Mouse (Mus musculus) midbrain, embryonic 12.5 days (tissue): ENCODE measurements around the gene Tyw5. TPM values are rescaled to one million over a fixed set of nuclear protein-coding genes. Genes with fewer than 3 reads are reported as not detected.

Source experiments
- ATAC-seq: fragments of 200-750 bp; cut with Nextera tagmentation; 2 replicates; pipeline ENCODE4 v1.8.0; 2017; ENCODE audit warnings: low read depth, moderate TSS enrichment, moderate library complexity; ENCODE audit not compliant: low FRiP score
- H3K27ac ChIP-seq: fragments of 300-500 bp; sonication (generic); replicated peaks from 2 replicates; pipeline ENCODE4 v1.5.1; 2016; ENCODE audit warnings: mild to moderate bottlenecking
- H3K27me3 ChIP-seq: fragments of 300-500 bp; sonication (generic); 2 replicates; pipeline ENCODE4 v1.6.1; 2016; ENCODE audit warnings: mild to moderate bottlenecking
- H3K36me3 ChIP-seq: fragments of 300-500 bp; sonication (generic); 2 replicates; pipeline ENCODE4 v1.6.1; 2016
- H3K4me1 ChIP-seq: fragments of 300-500 bp; sonication (generic); 2 replicates; pipeline ENCODE4 v1.6.1; 2016
- H3K4me2 ChIP-seq: fragments of 300-500 bp; sonication (generic); replicated peaks from 2 replicates; pipeline ENCODE4 v1.6.1; 2016; ENCODE audit warnings: mild to moderate bottlenecking, moderate library complexity
- H3K4me3 ChIP-seq: fragments of 300-500 bp; sonication (generic); 2 replicates; pipeline ENCODE4 v1.5.1; 2016; ENCODE audit warnings: mild to moderate bottlenecking
- H3K9ac ChIP-seq: fragments of 300-500 bp; sonication (generic); replicated peaks from 2 replicates; pipeline ENCODE4 v1.6.1; 2016; ENCODE audit warnings: mild to moderate bottlenecking, moderate library complexity
- H3K9me3 ChIP-seq: fragments of 300-500 bp; sonication (generic); 2 replicates; pipeline ENCODE4 v1.6.1; 2016; ENCODE audit warnings: mild to moderate bottlenecking
- WGBS: fragments of 180-500 bp; shearing (Covaris S2); methylation state at CpG from one replicate; pipeline ENCODE4 v1.1.7; 2016; 5-methylcytosine and 5-hydroxymethylcytosine counted together
- polyA plus RNA-seq: library from polyadenylated mRNA; unstranded; fragments of >200 nt; fragmentation: Nextera tagmentation; extraction: Ambion mirVana; gene quantifications from 2 replicates; pipeline ENCODE4 v1.2.1, GENCODE M21; 2016

Tyw5 gene
- 23.2 and 30.0 TPM in 2 replicates for polyA plus RNA-seq

- no peaks in the 10 kb centered on the region for H3K27me3 ChIP-seq
- peak within 1 kb of the TSS; percentile 83 for H3K9ac ChIP-seq
- peaks cover 20% of the 10 kb centered on the region for H3K4me1 ChIP-seq
- H3K4me3 ChIP-seq: peak within 1 kb of the TSS; percentile 85
- ATAC-seq: peak; percentile 92
- H3K27ac ChIP-seq: peak within 1 kb of the TSS; percentile 89
- under 1% methylated on average over 72 of the region's 72 CpGs for WGBS
- H3K9me3 ChIP-seq: no peaks in the 10 kb centered on the region
- no peaks in the 10 kb centered on the region for H3K36me3 ChIP-seq
- peak within 1 kb of the TSS; percentile 76 for H3K4me2 ChIP-seq
Observed at GRCm38 (mm10) chr1:57406187-57407151, at the start of gene Tyw5, which contains the start of gene Maip1. Tyw5 (minus strand) TSS chr1:57407101. Maip1 (plus strand) TSS chr1:57406328.

GRCm38 (mm10) chr1:57450241-57450640, 43.3 kb upstream of the Tyw5 start:
- H3K9ac ChIP-seq: no peak overlapping the region
- no peak overlapping the region for H3K27ac ChIP-seq
- H3K4me2 ChIP-seq: no peak overlapping the region
- no peak overlapping the region for H3K4me3 ChIP-seq
- H3K27me3 ChIP-seq: no peaks in the 10 kb centered on the region
- WGBS: 100% methylated on average over 1 of the region's 1 CpGs
- H3K9me3 ChIP-seq: no peaks in the 10 kb centered on the region
- ATAC-seq: no peak
- no peaks in the 10 kb centered on the region for H3K36me3 ChIP-seq
- 0 out of 2 replicates have a peak, but pooled peaks cover 6% of the 10 kb centered on the region for H3K4me1 ChIP-seq

GRCm38 (mm10) chr1:57445679-57446078, 38.8 kb upstream of the Tyw5 start:
- no peaks in the 10 kb centered on the region for H3K9me3 ChIP-seq
- H3K36me3 ChIP-seq: no peaks in the 10 kb centered on the region
- 0 out of 2 replicates have a peak, but pooled peaks cover 6% of the 10 kb centered on the region for H3K4me1 ChIP-seq
- no peak overlapping the region for H3K4me2 ChIP-seq
- no peak overlapping the region for H3K27ac ChIP-seq
- ATAC-seq: no peak
- no peaks in the 10 kb centered on the region for H3K27me3 ChIP-seq
- WGBS: 57% methylated on average over 10 of the region's 10 CpGs
- no peak overlapping the region for H3K9ac ChIP-seq
- H3K4me3 ChIP-seq: no peak overlapping the region

DNA sequence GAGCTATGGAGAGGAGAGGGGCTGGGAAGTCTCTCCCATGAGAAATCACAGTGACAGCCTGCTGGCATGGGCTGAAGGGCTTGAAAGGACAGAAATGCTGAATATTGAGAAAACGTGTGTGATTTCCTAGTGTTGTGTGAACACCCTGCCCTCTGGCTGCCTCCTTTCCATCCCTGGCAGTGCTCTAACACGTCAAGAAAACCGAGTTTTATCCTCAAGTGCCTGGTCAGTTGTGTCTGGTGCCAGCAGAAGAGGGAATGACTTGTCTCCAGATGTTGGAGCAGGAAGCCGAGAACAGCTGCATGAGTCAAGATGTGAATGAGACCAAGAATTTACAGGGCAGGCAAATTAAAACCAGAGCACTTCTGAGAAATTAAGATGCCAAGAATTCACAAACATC, 33.9 kb upstream of the Tyw5 start:
- H3K4me3 ChIP-seq: no peak overlapping the region
- H3K36me3 ChIP-seq: no peaks in the 10 kb centered on the region
- 72% methylated on average over 4 of the region's 4 CpGs for WGBS
- no peak overlapping the region for H3K4me2 ChIP-seq
- H3K27ac ChIP-seq: no peak overlapping the region
- no peak for ATAC-seq
- H3K4me1 ChIP-seq: 0 out of 2 replicates have a peak, but pooled peaks cover 13% of the 10 kb centered on the region
- H3K9ac ChIP-seq: no peak overlapping the region
- no peaks in the 10 kb centered on the region for H3K27me3 ChIP-seq
- no peaks in the 10 kb centered on the region for H3K9me3 ChIP-seq

DNA sequence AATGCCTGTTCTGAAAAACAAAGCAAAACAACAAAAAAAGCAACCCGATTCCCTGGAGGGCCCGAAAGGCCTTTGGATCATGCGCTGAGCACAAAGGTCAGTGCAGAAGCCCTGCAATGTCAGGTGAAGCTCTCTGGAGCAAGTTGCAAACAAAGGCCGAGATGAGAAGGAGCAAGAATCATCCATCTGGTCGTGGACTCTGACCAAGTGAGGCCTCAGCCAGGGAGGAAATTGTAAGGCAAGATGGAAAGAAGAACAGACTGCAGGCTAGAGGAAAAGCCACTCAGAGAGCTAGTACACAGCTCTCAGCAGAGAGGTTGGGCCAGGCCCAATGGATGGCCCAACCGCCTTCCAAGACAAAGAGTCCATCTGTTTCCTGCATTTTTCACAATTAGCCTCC, 32.1 kb upstream of the Tyw5 start:
- no peak for ATAC-seq
- H3K27ac ChIP-seq: no peak overlapping the region
- WGBS: 80% methylated on average over 6 of the region's 6 CpGs
- no peak overlapping the region for H3K4me3 ChIP-seq
- no peaks in the 10 kb centered on the region for H3K9me3 ChIP-seq
- no peak overlapping the region for H3K9ac ChIP-seq
- H3K4me2 ChIP-seq: no peak overlapping the region
- H3K36me3 ChIP-seq: no peaks in the 10 kb centered on the region
- H3K27me3 ChIP-seq: no peaks in the 10 kb centered on the region
- 0 out of 2 replicates have a peak, but pooled peaks cover 13% of the 10 kb centered on the region for H3K4me1 ChIP-seq

GRCm38 (mm10) chr1:57436954-57437353, 30.1 kb upstream of the Tyw5 start:
- 40% methylated on average over 9 of the region's 9 CpGs for WGBS
- Histone ChIP-seq H3K27me3 (peaks cover 3% of the 10 kb centered on the region; the same call in 1 of the 2 replicates), H3K27ac (peak overlapping the region; percentile 31; the same call in 1 of the 2 replicates), H3K9me3 (no peaks in the 10 kb centered on the region), H3K36me3 (no peaks in the 10 kb centered on the region), H3K4me1 (0 out of 2 replicates have a peak, but pooled peaks cover 13% of the 10 kb centered on the region), H3K9ac (no peak overlapping the region), H3K4me3 (no peak overlapping the region), H3K4me2 (peak overlapping the region; percentile 13; the same call in 1 of the 2 replicates)
- 0 out of 2 replicates have a peak, but pooled peaks have one; percentile 38 for ATAC-seq

DNA sequence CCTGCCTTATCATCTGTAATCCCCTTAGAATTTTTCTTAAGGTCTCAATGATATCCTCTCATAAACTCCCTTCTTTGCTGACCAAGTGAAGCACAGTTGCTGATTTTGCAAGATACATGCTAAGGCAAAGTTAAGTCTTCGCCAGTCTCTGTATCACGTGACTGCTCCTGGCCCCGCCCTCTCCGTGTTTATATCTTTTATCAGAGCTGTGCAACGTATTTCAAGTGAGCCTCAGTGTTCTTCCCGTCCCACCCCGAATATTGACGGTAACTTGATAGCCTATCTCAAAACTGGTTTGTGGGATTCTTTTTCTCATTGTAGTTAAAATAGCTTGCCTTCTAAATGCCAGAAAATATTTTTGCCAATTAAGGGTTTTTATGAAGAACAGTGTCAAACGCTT, 29.5 kb upstream of the Tyw5 start:
- no peaks in the 10 kb centered on the region for H3K9me3 ChIP-seq
- H3K4me2 ChIP-seq: no peak overlapping the region
- WGBS: 78% methylated on average over 9 of the region's 9 CpGs
- peaks cover 7% of the 10 kb centered on the region; the same call in 1 of the 2 replicates for H3K27me3 ChIP-seq
- H3K4me1 ChIP-seq: 0 out of 2 replicates have a peak, but pooled peaks cover 13% of the 10 kb centered on the region
- no peaks in the 10 kb centered on the region for H3K36me3 ChIP-seq
- no peak overlapping the region for H3K9ac ChIP-seq
- H3K27ac ChIP-seq: 0 out of 2 replicates have a peak overlapping the region, but pooled peaks have one; percentile 31
- ATAC-seq: no peak
- no peak overlapping the region for H3K4me3 ChIP-seq

DNA sequence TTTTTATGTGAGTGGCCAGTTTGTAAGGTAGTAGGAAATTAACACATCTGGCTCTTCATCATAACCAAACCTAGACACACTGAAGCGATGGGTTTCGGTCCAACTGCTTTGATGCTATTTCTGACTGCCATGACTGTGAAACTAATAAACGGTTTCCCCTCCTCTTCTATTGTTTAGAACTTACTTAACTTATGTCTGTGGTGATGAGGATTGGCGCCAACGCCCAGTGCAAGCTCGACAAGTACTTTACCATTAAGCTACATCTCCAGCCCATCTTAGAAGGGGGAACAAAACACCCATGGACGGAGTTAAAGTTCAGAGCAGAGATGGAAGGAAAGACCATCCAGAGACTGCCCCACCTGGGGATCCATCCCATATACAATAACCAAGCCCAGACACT, 26.2 kb upstream of the Tyw5 start:
- no peak overlapping the region for H3K4me3 ChIP-seq
- ATAC-seq: no peak
- H3K27me3 ChIP-seq: peaks cover 7% of the 10 kb centered on the region; the same call in 1 of the 2 replicates
- no peak overlapping the region for H3K9ac ChIP-seq
- 92% methylated on average over 7 of the region's 7 CpGs for WGBS
- H3K4me1 ChIP-seq: peaks cover 31% of the 10 kb centered on the region
- H3K27ac ChIP-seq: no peak overlapping the region
- no peak overlapping the region for H3K4me2 ChIP-seq
- H3K9me3 ChIP-seq: no peaks in the 10 kb centered on the region
- no peaks in the 10 kb centered on the region for H3K36me3 ChIP-seq

- Histone ChIP-seq H3K9ac (0 out of 2 replicates have a peak overlapping the region, but pooled peaks have one; percentile 31), H3K27me3 (peaks cover 7% of the 10 kb centered on the region; the same call in 1 of the 2 replicates), H3K4me1 (peaks cover 18% of the 10 kb centered on the region), H3K36me3 (no peaks in the 10 kb centered on the region), H3K27ac (peak overlapping the region; percentile 39; the same call in 1 of the 2 replicates), H3K4me3 (0 out of 2 replicates have a peak overlapping the region, but pooled peaks have one; percentile 7), H3K4me2 (peak overlapping the region; percentile 42), H3K9me3 (no peaks in the 10 kb centered on the region)
- 5% methylated on average over 12 of the region's 12 CpGs for WGBS
- ATAC-seq: peak; percentile 53; the same call in 1 of the 2 replicates
Observed at GRCm38 (mm10) chr1:57429786-57430483, 23.0 kb upstream of the Tyw5 start.

- peak; percentile 84 for ATAC-seq
- Histone ChIP-seq H3K9me3 (no peaks in the 10 kb centered on the region), H3K27me3 (peaks cover 7% of the 10 kb centered on the region; the same call in 1 of the 2 replicates), H3K4me1 (peaks cover 18% of the 10 kb centered on the region), H3K4me2 (peak overlapping the region; percentile 24), H3K9ac (no peak overlapping the region), H3K27ac (no peak overlapping the region), H3K36me3 (no peaks in the 10 kb centered on the region), H3K4me3 (no peak overlapping the region)
- 52% methylated on average over 16 of the region's 16 CpGs for WGBS
Observed at GRCm38 (mm10) chr1:57428368-57429308, 21.7 kb upstream of the Tyw5 start.

DNA sequence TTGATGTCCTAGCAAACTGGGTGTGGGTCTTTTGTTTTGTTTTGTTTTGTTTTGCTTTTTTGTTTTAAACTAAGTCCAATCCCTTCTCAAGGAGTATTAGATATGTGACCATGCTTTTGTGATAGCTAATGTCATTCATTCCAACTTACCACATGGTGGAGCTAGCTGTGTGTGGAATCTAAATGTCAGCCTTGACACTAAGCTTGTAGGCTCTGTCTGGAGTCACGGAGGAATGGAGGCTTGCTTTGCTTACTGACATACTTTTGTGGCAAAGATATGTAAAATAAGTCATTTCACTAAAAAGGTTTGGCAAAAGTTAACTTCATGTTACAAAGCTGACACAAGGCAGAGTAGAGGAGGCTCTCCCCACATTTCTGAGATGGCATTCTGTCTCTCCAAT, 16.8 kb upstream of the Tyw5 start:
- 7% methylated on average over 1 of the region's 1 CpGs for WGBS
- Histone ChIP-seq H3K36me3 (no peaks in the 10 kb centered on the region), H3K27ac (no peak overlapping the region), H3K4me1 (peaks cover 5% of the 10 kb centered on the region), H3K27me3 (no peaks in the 10 kb centered on the region), H3K9ac (no peak overlapping the region), H3K4me2 (no peak overlapping the region), H3K4me3 (no peak overlapping the region), H3K9me3 (no peaks in the 10 kb centered on the region)
- ATAC-seq: no peak
